Mouse (Mus musculus) heart, postnatal 0 days (tissue): ENCODE measurements at regions not wholly inside any gene's neighbourhood (a gene's known extent, or its start where the extent isn't known, plus 50 kb on each side); places are given as distances from the start of the nearest gene placed in this dataset.

ENCODE experiments used
- ATAC-seq: fragments of 200-750 bp; cut with Nextera tagmentation; 2 replicates; pipeline ENCODE4 v1.8.0; 2017; ENCODE audit warnings: low read depth, moderate number of reproducible peaks, moderate library complexity; ENCODE audit not compliant: insufficient read depth
- DNase-seq: peaks from one replicate; pipeline ENCODE4 v3.0.0-alpha.2; 2016; ENCODE audit warnings: low spot score
- H3K27ac ChIP-seq: fragments of 300-500 bp; sonication (generic); 2 replicates; pipeline ENCODE4 v1.5.1; 2014; ENCODE audit warnings: low read depth, mild to moderate bottlenecking
- H3K27me3 ChIP-seq: fragments of 300-500 bp; sonication (generic); 2 replicates; pipeline ENCODE4 v1.6.1; 2014; ENCODE audit warnings: low read length, mixed read lengths; ENCODE audit not compliant: control insufficient read depth, insufficient read depth
- H3K36me3 ChIP-seq: fragments of 300-500 bp; sonication (generic); replicated peaks from 2 replicates; pipeline ENCODE4 v1.6.1; 2014; ENCODE audit warnings: low read length, mixed read lengths; ENCODE audit not compliant: control insufficient read depth, insufficient read depth
- H3K4me1 ChIP-seq: fragments of 300-500 bp; sonication (generic); 2 replicates; pipeline ENCODE4 v1.6.1; 2014; ENCODE audit warnings: antibody characterized with exemption; ENCODE audit not compliant: control insufficient read depth, insufficient read depth
- H3K4me2 ChIP-seq: fragments of 300-500 bp; sonication (generic); 2 replicates; pipeline ENCODE4 v1.6.1; 2014; ENCODE audit warnings: low read depth, mild to moderate bottlenecking, low read length, moderate library complexity
- H3K4me3 ChIP-seq: fragments of 300-500 bp; sonication (generic); 2 replicates; pipeline ENCODE4 v1.5.1; 2014; ENCODE audit warnings: low read depth, low read length
- H3K9ac ChIP-seq: fragments of 300-500 bp; sonication (generic); replicated peaks from 2 replicates; pipeline ENCODE4 v1.6.1; 2014; ENCODE audit warnings: low read depth, low read length, mixed read lengths
- H3K9me3 ChIP-seq: fragments of 300-500 bp; sonication (generic); replicated peaks from 2 replicates; pipeline ENCODE4 v1.6.1; 2016; ENCODE audit warnings: low read length; ENCODE audit not compliant: control insufficient read depth
- CTCF ChIP-seq: IDR thresholded peaks from 2 replicates; pipeline ENCODE4 v1.5.1; 2016; ENCODE audit warnings: antibody characterized with exemption, control low read depth, low read depth
- EP300 ChIP-seq: IDR thresholded peaks from 2 replicates; pipeline ENCODE4 v1.6.1; 2016; ENCODE audit warnings: antibody characterized with exemption, low read depth
- WGBS: fragments of 180-500 bp; shearing (Covaris S2); extraction: QIAGEN DNeasy Blood & Tissue Kit; methylation state at CpG from one replicate; pipeline ENCODE4 v1.1.7; 2014; 5-methylcytosine and 5-hydroxymethylcytosine counted together

GRCm38 (mm10) chr2:178642137-178643052, 212.1 kb downstream of the Cdh26 start:
- TF ChIP-seq CTCF (no peak), EP300 (no peak)
- DNase-seq (no peak), ATAC-seq (no peak)
- H3K4me3 ChIP-seq = no peak overlapping the region
- H3K27me3 ChIP-seq = no peaks in the 10 kb centered on the region
- H3K27ac ChIP-seq = no peak overlapping the region
- no peak overlapping the region for H3K9ac ChIP-seq
- no peak overlapping the region for H3K4me2 ChIP-seq
- 61% methylated on average over 16 of the region's 16 CpGs for WGBS
- no peaks in the 10 kb centered on the region for H3K9me3 ChIP-seq
- no peaks in the 10 kb centered on the region for H3K36me3 ChIP-seq
- no peaks in the 10 kb centered on the region for H3K4me1 ChIP-seq

- Histone ChIP-seq H3K4me2 (no peak overlapping the region), H3K9ac (no peak overlapping the region), H3K27me3 (no peaks in the 10 kb centered on the region), H3K4me1 (no peaks in the 10 kb centered on the region), H3K36me3 (no peaks in the 10 kb centered on the region), H3K9me3 (no peaks in the 10 kb centered on the region), H3K27ac (no peak overlapping the region), H3K4me3 (no peak overlapping the region)
- 73% methylated on average over 11 of the region's 11 CpGs for WGBS
- DNase-seq (no peak), ATAC-seq (no peak)
- TF ChIP-seq CTCF (no peak), EP300 (no peak)
Measured at GRCm38 (mm10) chr2:178643053-178643402, 212.7 kb downstream of the Cdh26 start.

- Histone ChIP-seq H3K4me3 (no peak overlapping the region), H3K9ac (no peak overlapping the region), H3K27ac (no peak overlapping the region), H3K4me2 (no peak overlapping the region), H3K4me1 (no peaks in the 10 kb centered on the region), H3K27me3 (no peaks in the 10 kb centered on the region), H3K9me3 (no peaks in the 10 kb centered on the region), H3K36me3 (no peaks in the 10 kb centered on the region)
- ATAC-seq (no peak), DNase-seq (no peak)
- TF ChIP-seq EP300 (no peak), CTCF (no peak)
- WGBS = 28% methylated on average over 4 of the region's 4 CpGs
Measured at GRCm38 (mm10) chr2:178643841-178644240, 213.5 kb downstream of the Cdh26 start.

GRCm38 (mm10) chr2:178660071-178660470, 229.7 kb downstream of the Cdh26 start:
- Histone ChIP-seq H3K36me3 (no peaks in the 10 kb centered on the region), H3K9me3 (no peaks in the 10 kb centered on the region), H3K27ac (no peak overlapping the region), H3K27me3 (no peaks in the 10 kb centered on the region), H3K9ac (no peak overlapping the region), H3K4me1 (no peaks in the 10 kb centered on the region), H3K4me2 (no peak overlapping the region), H3K4me3 (no peak overlapping the region)
- DNase-seq (no peak), ATAC-seq (no peak)
- 86% methylated on average over 2 of the region's 2 CpGs for WGBS
- TF ChIP-seq CTCF (no peak), EP300 (no peak)

- TF ChIP-seq CTCF = no peak
- H3K27me3 ChIP-seq = peaks cover 5% of the 10 kb centered on the region; the same call in 1 of the 2 replicates
- no peak overlapping the region for H3K4me3 ChIP-seq
- H3K9ac ChIP-seq = no peak overlapping the region
- H3K36me3 ChIP-seq = no peaks in the 10 kb centered on the region
- DNase-seq = no peak
- H3K9me3 ChIP-seq = no peaks in the 10 kb centered on the region
- H3K27ac ChIP-seq = no peak overlapping the region
- no peak for ATAC-seq
- WGBS = 53% methylated on average over 1 of the region's 1 CpGs
- H3K4me1 ChIP-seq = no peaks in the 10 kb centered on the region
- no peak overlapping the region for H3K4me2 ChIP-seq
Measured at GRCm38 (mm10) chr2:178662396-178662795, 232.1 kb downstream of the Cdh26 start.

- Histone ChIP-seq H3K27ac (no peak overlapping the region), H3K36me3 (no peaks in the 10 kb centered on the region), H3K27me3 (peaks cover 5% of the 10 kb centered on the region; the same call in 1 of the 2 replicates), H3K4me3 (no peak overlapping the region), H3K9me3 (no peaks in the 10 kb centered on the region), H3K9ac (no peak overlapping the region), H3K4me1 (no peaks in the 10 kb centered on the region), H3K4me2 (no peak overlapping the region)
- peak; percentile 40 for DNase-seq
- TF ChIP-seq CTCF (peak; percentile 82), EP300 (no peak)
- 14% methylated on average over 4 of the region's 4 CpGs for WGBS
- no peak for ATAC-seq
Measured at GRCm38 (mm10) chr2:178664977-178665376, 234.6 kb downstream of the Cdh26 start.
